Mouse (Mus musculus): ENCODE measurements around the gene Ttc39b.

GRCm38 (mm10) chr4:83310990-83311389 lies 13.1 kb downstream of the Ttc39b start:
- TF ChIP-seq CTCF (IDR thresholded peaks at IDR 0.05; ENCODE audit: low read depth) (no peak), EP300 (optimal IDR thresholded peaks at IDR 0.05) (no peak)

All from stomach, postnatal 0 days (tissue).